Mouse (Mus musculus) bone marrow, adult 2 months (tissue): Measurements from ENCODE around the gene Gm11733.

ENCODE experiments used
- CTCF ChIP-seq: fragments of 200-500 bp; IDR thresholded peaks from 2 replicates; pipeline ENCODE4 v1.5.1; 2011; ENCODE audit warnings: low read length, control low read depth; ENCODE audit not compliant: control insufficient read depth, insufficient read depth
- POLR2A ChIP-seq: fragments of 200-500 bp; IDR thresholded peaks from 2 replicates; pipeline ENCODE4 v1.6.1; 2011; ENCODE audit warnings: low read depth, mild to moderate bottlenecking, control low read depth, low read length, borderline replicate concordance; ENCODE audit not compliant: control insufficient read depth

GRCm38 (mm10) chr11:117478271-117479006 lies 5.7 kb upstream of the Gm11733 start:
- TF ChIP-seq CTCF (no peak), POLR2A (no peak)
